Mouse (Mus musculus) intestine, postnatal 0 days (tissue): ENCODE measurements around the gene AI661453. TPM values are rescaled to one million over a fixed set of nuclear protein-coding genes. Genes with fewer than 3 reads are reported as not detected.

Source experiments
- ATAC-seq: fragments of 200-750 bp; cut with Nextera tagmentation; 2 replicates; pipeline ENCODE4 v1.8.0; 2017; ENCODE audit warnings: mild to moderate bottlenecking, moderate TSS enrichment, moderate library complexity
- H3K27ac ChIP-seq: fragments of 300-500 bp; sonication (generic); 2 replicates; pipeline ENCODE4 v1.5.1; 2014; ENCODE audit warnings: mild to moderate bottlenecking, low read depth, low read length, moderate library complexity
- H3K27me3 ChIP-seq: fragments of 300-500 bp; sonication (generic); replicated peaks from 2 replicates; pipeline ENCODE4 v1.6.1; 2014; ENCODE audit warnings: low read length, mixed read lengths; ENCODE audit not compliant: control insufficient read depth, insufficient read depth
- H3K36me3 ChIP-seq: fragments of 300-500 bp; sonication (generic); 2 replicates; pipeline ENCODE4 v1.6.1; 2014; ENCODE audit warnings: mild to moderate bottlenecking, moderate library complexity; ENCODE audit not compliant: control insufficient read depth, insufficient read depth
- H3K4me1 ChIP-seq: fragments of 300-500 bp; sonication (generic); replicated peaks from 2 replicates; pipeline ENCODE4 v1.6.1; 2014; ENCODE audit warnings: antibody characterized with exemption, low read length, mixed read lengths; ENCODE audit not compliant: control insufficient read depth, insufficient read depth
- H3K4me2 ChIP-seq: fragments of 300-500 bp; sonication (generic); replicated peaks from 2 replicates; pipeline ENCODE4 v1.6.1; 2014; ENCODE audit warnings: low read depth, mild to moderate bottlenecking, moderate library complexity
- H3K4me3 ChIP-seq: fragments of 300-500 bp; sonication (generic); 2 replicates; pipeline ENCODE4 v1.5.1; 2014; ENCODE audit warnings: low read depth, low read length
- H3K9ac ChIP-seq: fragments of 300-500 bp; sonication (generic); 2 replicates; pipeline ENCODE4 v1.6.1; 2014; ENCODE audit warnings: mild to moderate bottlenecking, low read depth, low read length
- H3K9me3 ChIP-seq: fragments of 300-500 bp; sonication (generic); 2 replicates; pipeline ENCODE4 v1.6.1; 2016; ENCODE audit warnings: mixed run types; ENCODE audit not compliant: control insufficient read depth
- CTCF ChIP-seq: sonication (generic); IDR thresholded peaks from 2 replicates; pipeline ENCODE4 v1.5.1; 2016; ENCODE audit warnings: low read depth, mild to moderate bottlenecking, control low read depth, antibody characterized with exemption, moderate library complexity
- WGBS: fragments of 180-500 bp; shearing (Covaris S2); extraction: QIAGEN DNeasy Blood & Tissue Kit; methylation state at CpG from one replicate; pipeline ENCODE4 v1.1.7; 2014; 5-methylcytosine and 5-hydroxymethylcytosine counted together
- polyA plus RNA-seq: library from polyadenylated mRNA; unstranded; fragments of >200 nt; fragmentation: Nextera tagmentation; extraction: Ambion mirVana; gene quantifications from 2 replicates; pipeline ENCODE4 v1.2.1, GENCODE M21; 2015

Gene AI661453
- polyA plus RNA-seq, 1 experiment from 2014 or later, result 6.1 TPM

DNA sequence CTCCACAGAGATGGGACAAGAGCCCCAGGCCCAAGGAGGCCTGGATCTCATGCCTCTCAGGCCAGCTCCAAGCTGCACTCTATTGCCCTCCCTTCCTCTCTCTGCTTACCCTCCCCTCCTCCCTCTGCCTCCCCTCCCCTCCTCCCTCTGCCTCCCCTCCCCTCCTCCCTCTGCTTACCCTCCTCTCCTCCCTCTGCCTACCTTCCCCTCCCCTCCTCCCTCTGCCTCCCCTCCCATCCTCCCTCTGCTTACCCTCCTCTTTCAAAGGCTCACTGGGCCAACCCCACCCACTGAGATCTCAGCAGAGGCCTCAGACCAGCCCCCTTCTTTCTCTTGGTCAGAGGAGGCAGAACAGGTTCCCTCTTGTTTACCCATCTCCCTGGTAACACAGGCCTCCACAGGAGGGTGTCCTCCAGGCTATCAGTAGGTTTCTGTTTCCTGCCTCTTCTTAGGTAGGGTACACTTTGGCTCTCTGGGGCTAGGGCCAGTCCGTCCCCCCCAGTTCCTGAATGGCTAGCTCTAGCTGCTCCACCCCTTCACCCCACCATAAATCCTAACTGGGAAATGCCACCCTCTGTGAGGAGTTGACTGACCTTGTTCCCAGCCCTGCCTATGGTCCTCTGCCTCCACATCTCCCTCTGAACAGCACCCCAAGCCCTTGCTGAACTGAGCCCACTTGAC lies 48.0 kb downstream of the AI661453 start:
- peaks cover 5% of the 10 kb centered on the region for H3K4me1 ChIP-seq
- peak overlapping the region; percentile 46; the same call in 1 of the 2 replicates for H3K27ac ChIP-seq
- ATAC-seq, result peak; percentile 83
- H3K36me3 ChIP-seq, result peaks cover 15% of the 10 kb centered on the region
- no peaks in the 10 kb centered on the region for H3K27me3 ChIP-seq
- WGBS, result 17% methylated on average over 1 of the region's 1 CpGs
- H3K4me2 ChIP-seq, result no peak overlapping the region
- no peak overlapping the region for H3K9ac ChIP-seq
- no peak overlapping the region for H3K4me3 ChIP-seq
- no peaks in the 10 kb centered on the region for H3K9me3 ChIP-seq
- TF ChIP-seq CTCF, result no peak

- Histone ChIP-seq H3K27me3 (no peaks in the 10 kb centered on the region), H3K27ac (peak overlapping the region; percentile 46; the same call in 1 of the 2 replicates), H3K4me1 (peaks cover 5% of the 10 kb centered on the region), H3K9me3 (no peaks in the 10 kb centered on the region), H3K9ac (no peak overlapping the region), H3K4me3 (no peak overlapping the region), H3K36me3 (peaks cover 21% of the 10 kb centered on the region), H3K4me2 (no peak overlapping the region)
- no peak for ATAC-seq
- no peak for TF ChIP-seq CTCF
- 0% methylated on average over 3 of the region's 3 CpGs for WGBS
Observed at GRCm38 (mm10) chr17:47484993-47485392, 48.6 kb downstream of the AI661453 start.

DNA sequence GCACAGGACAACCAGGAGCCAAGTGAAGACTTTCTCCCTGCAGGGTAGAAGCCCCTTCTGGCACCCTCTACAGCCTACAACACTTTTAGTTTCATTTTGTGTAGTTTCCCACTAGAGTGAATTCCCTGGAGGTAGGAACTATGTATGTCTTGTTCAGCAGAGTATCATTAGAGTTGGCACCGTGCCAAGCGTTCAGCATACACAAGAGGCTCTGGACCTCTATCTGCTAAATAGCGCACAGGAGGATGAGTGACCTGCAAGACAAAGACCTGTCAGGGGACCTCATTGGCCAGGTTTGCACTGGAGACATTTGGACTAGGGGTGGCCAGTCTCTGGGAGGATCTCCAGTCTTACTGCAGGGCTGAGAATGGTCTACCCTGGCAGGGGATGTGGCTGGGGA lies 49.4 kb downstream of the AI661453 start:
- no peak overlapping the region for H3K9ac ChIP-seq
- WGBS, result 52% methylated on average over 3 of the region's 3 CpGs

GRCm38 (mm10) chr17:47490791-47491190 lies 54.4 kb downstream of the AI661453 start:
- H3K4me1 ChIP-seq, result no peaks in the 10 kb centered on the region; the same call in 1 of the 2 replicates
- no peak overlapping the region for H3K4me2 ChIP-seq
- no peak overlapping the region for H3K27ac ChIP-seq
- no peaks in the 10 kb centered on the region for H3K27me3 ChIP-seq
- H3K9me3 ChIP-seq, result no peaks in the 10 kb centered on the region
- no peak overlapping the region for H3K9ac ChIP-seq
- no peak overlapping the region for H3K4me3 ChIP-seq
- ATAC-seq, result no peak
- peak; percentile 43 for TF ChIP-seq CTCF
- peaks cover 79% of the 10 kb centered on the region for H3K36me3 ChIP-seq
- WGBS, result 78% methylated on average over 9 of the region's 9 CpGs

More for the DNA sequence above, 49.4 kb downstream of the AI661453 start:
- no peak for TF ChIP-seq CTCF
- peaks cover 29% of the 10 kb centered on the region for H3K36me3 ChIP-seq
- H3K4me2 ChIP-seq, result no peak overlapping the region
- H3K27me3 ChIP-seq, result no peaks in the 10 kb centered on the region
- no peak overlapping the region for H3K4me3 ChIP-seq
- ATAC-seq, result no peak
- H3K9me3 ChIP-seq, result no peaks in the 10 kb centered on the region
- H3K27ac ChIP-seq, result no peak overlapping the region
- H3K4me1 ChIP-seq, result peaks cover 5% of the 10 kb centered on the region

- 74% methylated on average over 6 of the region's 6 CpGs for WGBS
Observed at GRCm38 (mm10) chr17:47492731-47493130, 56.3 kb downstream of the AI661453 start.

GRCm38 (mm10) chr17:47493653-47494052 lies 57.2 kb downstream of the AI661453 start:
- H3K4me2 ChIP-seq, result no peak overlapping the region
- no peak for TF ChIP-seq CTCF
- 54% methylated on average over 6 of the region's 6 CpGs for WGBS
- H3K36me3 ChIP-seq, result peaks cover 94% of the 10 kb centered on the region
- no peak overlapping the region for H3K9ac ChIP-seq
- H3K4me1 ChIP-seq, result no peaks in the 10 kb centered on the region
- no peaks in the 10 kb centered on the region for H3K9me3 ChIP-seq
- no peaks in the 10 kb centered on the region for H3K27me3 ChIP-seq
- ATAC-seq, result peak; percentile 69
- no peak overlapping the region for H3K4me3 ChIP-seq
- H3K27ac ChIP-seq, result peak overlapping the region; percentile 46

More at GRCm38 (mm10) chr17:47492731-47493130, 56.3 kb downstream of the AI661453 start:
- Histone ChIP-seq H3K27me3 (no peaks in the 10 kb centered on the region), H3K9ac (no peak overlapping the region), H3K4me2 (no peak overlapping the region), H3K4me3 (no peak overlapping the region), H3K4me1 (no peaks in the 10 kb centered on the region), H3K27ac (no peak overlapping the region), H3K36me3 (peaks cover 94% of the 10 kb centered on the region), H3K9me3 (no peaks in the 10 kb centered on the region)
- TF ChIP-seq CTCF, result no peak
- ATAC-seq, result no peak
